Mouse (Mus musculus) frontal cortex, adult 2 months (tissue): ENCODE results near the gene Spata2. TPM values are rescaled to one million over a fixed set of nuclear protein-coding genes. Genes with fewer than 3 reads are reported as not detected.

ENCODE experiments used
- DNase-seq, 2 experiments: peaks; one replicate each; pipeline ENCODE4 v3.0.0; 2022; ENCODE audit warnings: low spot score in 1 of 2; ENCODE audit errors: extremely low spot score in 1 of 2
- polyA plus RNA-seq: library from polyadenylated mRNA; depleted of rRNA; stranded (reverse); fragments of >200 nt; gene quantifications from 2 replicates; pipeline ENCODE4 v1.2.3, GENCODE M21; 2012; rRNA removed

Spata2 gene
- polyA plus RNA-seq, 1 experiment, result 53.1 TPM

DNA sequence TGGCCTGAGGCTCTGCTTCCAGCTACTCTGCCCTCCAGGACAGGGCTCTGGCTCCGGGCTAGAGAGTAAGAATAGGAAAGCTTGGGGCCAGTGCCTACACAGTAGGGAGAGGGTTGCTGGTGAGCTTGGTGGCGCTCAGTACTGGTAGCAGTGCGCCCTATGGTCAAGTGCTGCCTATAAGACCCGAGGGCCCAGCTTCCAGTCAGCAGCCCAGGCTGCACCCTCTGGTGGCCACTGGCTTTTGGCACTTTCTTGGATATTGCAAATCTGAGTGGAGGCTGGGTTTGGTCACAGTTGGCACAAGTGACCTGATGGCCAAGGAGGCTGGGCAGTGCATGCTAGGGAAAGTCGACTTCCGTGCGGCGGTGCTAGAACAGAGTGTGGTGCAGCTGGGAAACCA lies 42.0 kb downstream of the Spata2 start:
- DNase-seq, result no peak

DNA sequence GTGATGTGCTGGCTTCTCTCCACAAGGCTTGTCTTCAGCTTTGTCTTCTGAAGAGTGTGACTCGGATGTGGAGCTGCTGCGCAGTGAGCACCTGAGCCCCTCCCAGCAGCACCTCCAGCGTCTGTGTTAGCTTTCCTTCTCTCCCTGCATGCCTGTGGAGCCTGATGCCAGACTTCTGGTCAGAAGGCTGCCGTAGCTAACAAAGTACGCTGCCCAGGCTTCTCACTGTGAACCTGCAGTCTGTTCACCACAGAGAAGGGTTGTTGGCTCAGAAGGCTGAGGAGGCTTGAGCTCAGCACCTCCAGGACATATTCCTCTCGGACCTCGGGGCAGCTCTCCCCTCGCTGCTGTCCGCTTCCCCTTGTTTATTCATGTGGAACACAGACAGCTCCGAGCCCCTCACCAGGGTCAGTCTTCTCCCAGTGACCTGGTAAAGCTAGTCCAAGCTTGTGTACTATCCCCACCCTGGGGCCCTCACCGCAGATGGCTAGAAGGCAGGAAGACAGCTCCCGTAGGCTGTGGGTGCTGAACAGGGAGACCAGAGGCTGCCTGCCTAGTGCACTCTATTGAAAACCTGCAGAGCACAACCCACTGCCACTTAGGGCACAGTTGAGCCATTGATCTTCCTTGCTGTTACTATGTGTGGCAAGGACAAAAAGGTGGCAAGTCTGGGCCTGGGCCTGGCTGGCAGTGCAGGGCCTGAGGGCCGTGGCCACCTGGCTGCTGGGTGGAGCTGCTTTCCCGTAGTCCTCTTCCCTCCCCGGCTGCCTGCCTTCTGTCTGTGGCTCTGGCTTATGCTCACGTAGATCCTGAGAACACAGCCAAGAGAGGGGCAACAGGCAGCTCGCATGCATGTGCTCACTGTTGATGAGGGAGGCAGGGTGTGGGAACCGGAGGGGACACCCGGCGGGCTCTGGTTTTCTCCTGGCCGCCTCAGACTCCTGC lies 43.1 kb downstream of the Spata2 start:
- no peak for DNase-seq

DNA sequence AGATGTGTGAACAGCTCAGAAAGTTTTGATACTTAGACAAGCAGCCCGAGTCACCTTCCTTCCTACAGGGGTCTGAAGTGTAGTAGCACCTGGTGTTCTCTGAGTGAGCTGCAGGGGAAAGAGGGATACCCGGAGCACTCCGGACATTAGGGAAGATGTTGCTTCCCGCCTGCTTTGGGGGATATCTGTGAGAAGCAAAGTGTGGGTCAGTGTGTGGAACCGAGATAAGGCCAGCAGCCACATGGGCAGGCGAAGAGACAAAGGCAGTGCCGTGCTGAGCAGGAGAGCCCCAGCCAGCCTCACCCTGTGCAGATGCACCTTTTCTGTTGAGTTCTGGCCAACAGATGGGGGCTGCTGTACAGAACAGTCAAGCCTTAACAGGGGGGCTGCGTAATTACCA lies 45.1 kb downstream of the Spata2 start:
- no peak for DNase-seq

DNA sequence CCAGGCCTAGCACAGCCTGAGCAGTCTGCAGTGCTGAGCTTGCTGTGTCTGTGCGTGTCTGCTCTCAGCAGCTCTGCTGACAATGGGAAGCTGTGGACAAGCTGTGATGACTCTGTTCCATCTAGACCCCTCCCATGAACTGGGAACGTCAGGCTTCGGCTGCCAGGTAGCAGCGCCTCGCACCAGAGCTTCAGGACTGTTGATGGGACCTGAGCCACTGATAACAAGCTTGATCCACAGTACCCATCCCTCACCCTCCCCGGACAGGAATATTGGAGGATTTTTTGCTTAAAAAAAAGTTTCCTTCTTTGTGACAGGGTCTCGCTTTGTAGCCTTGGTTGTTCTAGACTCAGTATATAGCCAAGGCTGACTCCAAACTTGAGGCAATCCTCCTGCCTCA lies 45.5 kb downstream of the Spata2 start:
- no peak for DNase-seq

DNA sequence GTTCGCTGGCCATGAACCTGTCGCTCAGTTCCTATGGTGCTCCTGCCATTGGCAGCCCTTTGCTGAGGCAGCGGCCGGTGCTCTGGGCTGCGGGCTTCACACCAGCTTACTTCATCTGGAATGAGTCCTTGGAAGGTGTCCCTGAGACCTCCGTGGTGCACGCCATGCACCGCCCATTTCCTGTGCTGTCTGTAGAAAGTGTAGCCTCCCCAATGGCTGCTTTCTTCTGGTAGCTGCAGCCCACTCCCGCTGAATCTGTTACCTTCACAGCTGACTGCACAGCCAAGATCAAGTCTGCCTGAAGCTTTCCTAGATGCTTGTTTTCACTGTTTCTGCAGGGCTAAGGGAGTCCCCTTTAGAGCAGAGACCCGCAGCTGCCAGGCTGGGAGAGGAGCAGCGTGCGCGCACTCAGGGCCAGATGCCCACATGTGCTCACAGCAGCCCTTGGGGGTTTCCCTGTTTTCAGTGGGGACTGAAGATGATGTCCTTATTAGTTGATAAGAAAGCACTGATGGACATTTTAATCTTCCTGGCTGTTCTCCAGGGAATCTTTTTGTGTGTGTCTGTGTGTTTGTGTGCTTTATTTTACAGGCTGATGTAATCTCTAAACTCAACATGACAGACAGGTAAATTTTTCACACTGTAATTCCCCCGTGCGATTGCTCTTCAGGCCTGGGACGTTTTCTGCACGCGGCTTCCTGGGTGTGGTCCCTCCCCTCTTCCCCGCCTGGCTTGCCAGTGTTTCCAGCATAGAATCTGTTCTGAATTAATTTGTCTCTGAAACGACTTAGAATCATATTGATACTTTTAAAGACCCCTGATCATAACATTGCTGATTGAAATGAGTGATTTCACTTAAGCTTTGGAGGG lies 46.5 kb downstream of the Spata2 start:
- no peak for DNase-seq

DNA sequence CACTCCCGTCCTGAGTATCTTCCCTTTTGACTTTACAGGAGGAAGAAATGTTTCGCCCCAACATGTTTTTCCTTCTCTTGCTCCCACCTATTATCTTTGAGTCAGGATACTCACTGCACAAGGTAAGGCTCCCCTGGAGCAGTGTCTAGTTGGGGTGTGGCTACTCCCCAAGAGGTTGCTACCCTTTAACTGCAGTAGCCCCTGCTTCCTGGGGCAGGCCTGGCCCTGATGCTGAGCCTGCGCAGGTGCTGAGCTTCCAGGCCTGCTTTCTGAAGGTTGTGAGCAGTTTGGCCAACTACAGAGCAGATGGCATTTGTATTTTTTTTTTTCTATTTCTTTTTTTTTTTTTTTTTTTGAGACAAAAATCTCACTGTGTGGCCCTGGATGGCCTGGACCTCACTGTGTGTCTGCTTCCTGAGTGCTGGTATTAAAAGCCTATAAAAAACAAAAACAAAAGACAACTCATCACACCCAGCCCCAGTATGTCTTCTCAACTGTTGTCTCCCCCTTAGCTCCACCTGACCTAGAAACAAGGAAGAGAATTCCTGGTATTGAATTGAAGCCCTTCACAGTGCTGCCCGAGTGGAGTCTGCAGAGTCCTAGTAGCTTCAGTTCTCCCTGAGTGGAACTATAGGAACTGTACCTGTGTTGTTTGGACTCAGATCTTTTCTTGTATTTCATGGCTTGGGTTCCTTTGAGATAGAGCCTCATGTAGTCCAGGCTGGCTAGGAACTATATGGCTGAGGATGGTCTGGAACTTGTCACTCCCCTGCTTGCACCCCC lies 49.1 kb downstream of the Spata2 start:
- DNase-seq, result no peak

DNA sequence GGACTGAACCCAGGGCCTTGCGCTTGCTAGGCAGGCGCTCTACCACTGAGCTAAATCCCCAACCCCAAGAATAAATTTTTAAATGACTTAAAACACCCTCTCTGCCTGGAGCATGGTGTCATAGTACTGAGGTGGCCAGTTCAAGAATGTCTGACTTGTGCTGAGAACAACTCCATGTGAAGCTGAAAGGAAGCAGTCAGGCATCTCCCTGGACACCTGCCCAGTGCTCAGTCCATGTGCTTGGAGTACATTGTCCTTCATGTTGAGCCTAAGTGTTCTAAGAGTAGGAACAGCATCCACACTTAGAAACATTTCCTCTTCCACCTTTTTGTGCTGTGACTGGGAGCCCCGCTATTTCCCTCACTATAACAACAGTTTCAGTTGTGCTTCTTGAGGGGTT lies 53.3 kb downstream of the Spata2 start:
- no peak for DNase-seq

DNA sequence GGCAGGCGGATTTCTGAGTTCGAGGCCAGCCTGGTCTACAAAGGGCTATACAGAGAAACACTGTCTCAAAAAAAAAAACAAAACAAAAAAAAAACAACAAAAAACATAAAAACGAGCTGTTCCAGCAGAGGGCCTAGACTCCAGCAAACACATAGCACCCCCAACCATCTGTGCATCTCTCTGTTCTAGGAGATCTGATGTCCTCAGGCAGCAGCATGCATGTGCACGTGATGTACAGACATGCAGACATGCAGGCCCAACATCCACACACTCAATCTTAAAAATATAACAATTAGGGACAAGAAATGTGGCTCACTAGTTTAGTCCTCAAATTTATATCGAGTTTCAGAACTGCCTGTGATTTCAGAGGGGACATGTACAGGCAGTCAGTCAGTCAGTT lies 56.3 kb downstream of the Spata2 start:
- DNase-seq, result peak in 1 of 2 experiments; percentile 16

DNA sequence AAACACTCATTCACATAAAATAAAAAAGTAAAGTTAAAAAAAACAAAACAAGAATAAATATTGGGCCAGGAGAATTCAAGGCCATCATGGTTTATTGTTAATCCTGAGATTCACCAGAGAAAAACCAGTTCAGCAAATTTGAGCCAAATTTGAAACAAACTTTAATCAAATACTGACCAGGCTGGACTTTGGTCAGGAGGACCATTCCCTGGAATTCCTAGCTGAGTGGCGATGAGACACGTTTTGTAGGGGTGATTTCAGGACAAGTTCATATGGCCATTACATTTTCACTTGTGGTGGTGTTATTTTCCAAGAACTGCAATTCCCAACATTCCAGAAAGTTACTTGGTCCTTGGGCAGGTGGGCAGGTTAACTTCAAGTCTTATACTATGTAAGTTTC lies 57.1 kb downstream of the Spata2 start:
- no peak for DNase-seq

DNA sequence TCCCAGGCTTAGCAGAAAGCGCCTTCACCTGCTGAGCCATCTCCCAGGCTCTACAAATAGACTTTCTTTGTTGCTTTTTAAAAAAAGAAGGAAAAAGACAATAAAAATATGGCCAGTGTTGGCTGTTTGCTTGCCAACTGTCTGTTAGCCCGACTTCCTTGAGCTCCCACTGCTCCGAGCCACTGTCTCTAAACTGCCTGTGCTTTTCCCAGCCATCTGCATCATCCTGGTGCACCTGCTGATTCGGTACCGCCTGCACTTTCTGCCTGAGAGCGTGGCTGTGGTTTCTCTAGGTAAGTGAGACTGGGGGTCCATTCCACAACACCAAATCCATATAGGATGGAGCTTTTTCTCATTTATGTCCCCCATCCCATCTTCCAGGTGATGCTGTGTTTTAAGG lies 58.1 kb downstream of the Spata2 start:
- no peak for DNase-seq

DNA sequence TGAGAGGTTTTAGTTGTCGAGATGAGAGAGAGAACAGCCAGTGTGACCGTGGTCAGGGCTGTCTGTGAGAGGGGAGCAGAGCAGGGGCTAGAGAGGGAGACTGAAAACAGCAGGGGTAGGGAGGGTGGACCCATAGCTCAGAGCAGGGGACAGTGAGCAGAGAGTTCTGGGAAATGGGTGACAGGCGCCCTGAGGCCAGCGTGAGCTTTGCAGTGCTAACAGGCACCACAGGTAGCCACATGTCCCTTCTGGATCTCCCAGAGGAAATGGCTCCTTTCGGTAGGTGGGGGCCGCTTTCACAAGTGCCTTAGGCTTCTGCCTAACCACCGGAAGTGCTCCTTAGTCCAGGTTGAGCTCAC lies 61.3 kb downstream of the Spata2 start:
- no peak for DNase-seq

Other genes starting within 250 kb of the Spata2 start
- 37.8 and 38.8 TPM in 2 replicates for gene B4galt5, start 143.7 kb downstream of the Spata2 start, polyA plus RNA-seq
- gene Slc9a8, start 71.2 kb downstream of the Spata2 start, polyA plus RNA-seq, result 47.3 and 49.6 TPM in 2 replicates
- 104 and 107 TPM in 2 replicates for gene Rnf114, start 242 bp downstream of the Spata2 start, polyA plus RNA-seq
- gene Snai1, start 45.3 kb upstream of the Spata2 start, polyA plus RNA-seq, result 2.3 and 3.0 TPM in 2 replicates
- 250 and 280 TPM in 2 replicates for gene Ube2v1, start 139.2 kb upstream of the Spata2 start, polyA plus RNA-seq
- 0.88 TPM in 1 of 2 replicates, not detected in the other for gene Gm20431, start 168.6 kb upstream of the Spata2 start, polyA plus RNA-seq
- gene Cebpb, start 196.0 kb upstream of the Spata2 start, polyA plus RNA-seq, result 14.5 and 14.9 TPM in 2 replicates
- gene Tmem189, start 196.9 kb upstream of the Spata2 start, polyA plus RNA-seq, result 71.5 and 75.7 TPM in 2 replicates